Mouse (Mus musculus) brain, embryonic 14.5 days (tissue): ENCODE measurements around the gene C2.

Experiments used
- CTCF ChIP-seq: fragments of 200-500 bp; IDR thresholded peaks from 2 replicates; pipeline ENCODE4 v1.5.1; 2012; ENCODE audit warnings: inconsistent platforms, mild to moderate bottlenecking, moderate library complexity, borderline replicate concordance; ENCODE audit not compliant: insufficient read depth, insufficient read length; ENCODE audit errors: extremely low read depth
- POLR2A ChIP-seq: fragments of 200-500 bp; IDR thresholded peaks from 2 replicates; pipeline ENCODE4 v1.6.1; 2012; ENCODE audit warnings: mild to moderate bottlenecking, inconsistent platforms, borderline replicate concordance; ENCODE audit not compliant: poor library complexity, insufficient read depth, insufficient read length, severe bottlenecking; ENCODE audit errors: extremely low read depth

DNA sequence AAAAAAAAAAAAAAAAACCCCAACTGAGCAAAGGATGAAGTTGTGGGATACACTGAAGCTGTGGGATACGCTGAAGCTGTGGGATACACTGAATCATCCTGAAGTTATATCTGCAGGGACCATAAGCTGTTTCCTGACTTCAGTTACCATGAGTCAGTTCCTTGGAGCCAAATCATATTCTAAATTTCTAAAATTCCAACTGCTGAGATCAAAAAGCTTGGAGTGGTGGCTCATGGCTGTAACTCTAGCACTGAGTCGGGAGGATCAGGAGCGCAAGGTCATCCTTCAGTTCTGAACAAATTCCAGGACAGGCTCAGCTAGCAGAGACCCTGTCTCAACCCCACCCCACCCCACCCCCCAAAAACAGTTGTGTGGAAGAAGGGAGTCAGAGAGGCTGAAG lies 12.4 kb downstream of the C2 start:
- TF ChIP-seq CTCF (no peak), POLR2A (no peak)
